Mouse (Mus musculus) megakaryocyte, embryonic 14.5 days (primary cell): ENCODE results near the gene Cspg5.

Source experiments
- FLI1 ChIP-seq: IDR thresholded peaks from 2 replicates; pipeline ENCODE4 v1.6.1; 2012; ENCODE audit warnings: low read length, inconsistent platforms, mixed read lengths
- GATA1 ChIP-seq: IDR thresholded peaks from 3 replicates; pipeline ENCODE4 v1.6.1; 2012; ENCODE audit warnings: mixed read lengths, low read length, inconsistent platforms, borderline replicate concordance

DNA sequence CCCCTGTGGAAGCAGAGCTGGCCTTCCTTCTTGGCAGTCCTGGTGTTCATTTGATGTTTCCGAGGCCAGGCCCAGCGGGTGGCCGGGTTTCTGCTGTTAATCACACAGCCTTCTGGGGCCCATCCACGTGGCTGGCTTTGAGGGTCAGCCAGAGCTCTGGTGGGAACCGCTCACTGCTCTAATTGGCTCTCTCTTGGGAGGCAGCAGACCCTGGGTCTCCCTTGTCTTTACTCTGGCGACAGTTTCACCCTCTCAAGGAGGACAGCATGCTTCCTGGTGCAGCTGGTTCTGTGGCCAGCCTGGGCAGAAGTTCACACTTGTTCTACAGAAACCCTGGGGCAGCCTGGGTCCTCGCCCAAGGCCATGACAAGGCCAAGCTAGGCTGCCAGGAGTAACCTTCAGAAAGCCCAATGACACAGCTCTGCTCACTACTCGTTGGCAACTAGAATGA is 33.9 kb downstream of the Cspg5 start:
- TF ChIP-seq FLI1 (no peak), GATA1 (no peak)
